Mouse (Mus musculus) subcutaneous adipose tissue, adult 2 months (tissue): Measurements from ENCODE around the gene Nprl2. TPM values are rescaled to one million over a fixed set of nuclear protein-coding genes. Genes with fewer than 3 reads are reported as not detected.

Source experiments
- polyA plus RNA-seq: library from polyadenylated mRNA; depleted of rRNA; stranded (reverse); fragments of >200 nt; gene quantifications from 2 replicates; pipeline ENCODE4 v1.2.3, GENCODE M21; 2012; ENCODE audit warnings: low replicate concordance; rRNA removed

The Nprl2 gene
- 35.5 and 36.1 TPM in 2 replicates for polyA plus RNA-seq

GRCm38 (mm10) chr9:107541474-107542351, at the start of gene Nprl2, which contains the start of gene Cyb561d2:
Gene Nprl2 (plus strand): TSS chr9:107542226.
Gene Cyb561d2 (minus strand): TSS chr9:107542193.

GRCm38 (mm10) chr9:107533791-107534407, 8.1 kb upstream of the Nprl2 start, which contains the start of gene Tmem115:
Gene Tmem115 (plus strand): TSS chr9:107533945.

GRCm38 (mm10) chr9:107547026-107547425, 5.0 kb downstream of the Nprl2 start, which contains the start of gene Zmynd10:
Gene Zmynd10 (plus strand): TSS chr9:107547298.

GRCm38 (mm10) chr9:107551117-107551889, 9.3 kb downstream of the Nprl2 start, which contains the start of gene Rassf1:
Gene Rassf1 (plus strand): TSS chr9:107551555.

GRCm38 (mm10) chr9:107563029-107563581, 21.1 kb downstream of the Nprl2 start, which contains the start of gene Tusc2:
Gene Tusc2 (plus strand): TSS chr9:107563255.

GRCm38 (mm10) chr9:107567702-107568319, 25.8 kb downstream of the Nprl2 start, which contains the start of gene Hyal2:
Gene Hyal2 (plus strand): TSS chr9:107567945.

GRCm38 (mm10) chr9:107576357-107577107, 34.5 kb downstream of the Nprl2 start, which contains the start of gene Hyal1:
Gene Hyal1 (plus strand): TSS chr9:107576927.

GRCm38 (mm10) chr9:107578587-107578986, 36.6 kb downstream of the Nprl2 start, which contains the start of gene Naa80:
Gene Naa80 (plus strand): TSS chr9:107578887.

GRCm38 (mm10) chr9:107580501-107581317, 38.7 kb downstream of the Nprl2 start, which contains the start of gene Hyal3:
Gene Hyal3 (plus strand): TSS chr9:107580818.

GRCm38 (mm10) chr9:107586974-107587832, 45.2 kb downstream of the Nprl2 start, which contains the start of gene Ifrd2:
Gene Ifrd2 (plus strand): TSS chr9:107587642.

Other genes with a start within 250 kb of the Nprl2 start
- gene Cish, start 246.2 kb upstream of the Nprl2 start, polyA plus RNA-seq: 5.9 and 33.7 TPM in 2 replicates
- 32.5 and 39.1 TPM in 2 replicates for gene Hemk1, start 203.9 kb upstream of the Nprl2 start, polyA plus RNA-seq
- gene 6430571L13Rik, start 201.6 kb upstream of the Nprl2 start, polyA plus RNA-seq: 0.98 and 1.7 TPM in 2 replicates
- 0.16 and 0.81 TPM in 2 replicates for gene Cacna2d2, start 142.6 kb upstream of the Nprl2 start, polyA plus RNA-seq
- 50.0 and 74.9 TPM in 2 replicates for gene Tmem115, start 8.3 kb upstream of the Nprl2 start, polyA plus RNA-seq
- 46.6 and 47.9 TPM in 2 replicates for gene Cyb561d2, start within 50 bp of the Nprl2 start, polyA plus RNA-seq
- gene Zmynd10, start 5.1 kb downstream of the Nprl2 start, polyA plus RNA-seq: 0.17 and 0.44 TPM in 2 replicates
- gene Rassf1, start 9.3 kb downstream of the Nprl2 start, polyA plus RNA-seq: 33.6 and 43.7 TPM in 2 replicates
- gene Tusc2, start 21.0 kb downstream of the Nprl2 start, polyA plus RNA-seq: 59.6 and 62.7 TPM in 2 replicates
- 74.8 and 90.6 TPM in 2 replicates for gene Hyal2, start 25.7 kb downstream of the Nprl2 start, polyA plus RNA-seq
- gene Hyal1, start 34.7 kb downstream of the Nprl2 start, polyA plus RNA-seq: 26.5 and 27.5 TPM in 2 replicates
- 71.0 and 72.9 TPM in 2 replicates for gene Naa80, start 36.7 kb downstream of the Nprl2 start, polyA plus RNA-seq
- 1.1 and 1.7 TPM in 2 replicates for gene Hyal3, start 38.6 kb downstream of the Nprl2 start, polyA plus RNA-seq
- 34.4 and 65.7 TPM in 2 replicates for gene Ifrd2, start 45.4 kb downstream of the Nprl2 start, polyA plus RNA-seq
- 17.4 and 34.5 TPM in 2 replicates for gene Sema3b, start 67.0 kb downstream of the Nprl2 start, polyA plus RNA-seq
- gene Gnai2, start 93.1 kb downstream of the Nprl2 start, polyA plus RNA-seq: 793 and 941 TPM in 2 replicates
- 4.3 and 13.0 TPM in 2 replicates for gene Slc38a3, start 127.3 kb downstream of the Nprl2 start, polyA plus RNA-seq
- gene Gnat1, start 137.5 kb downstream of the Nprl2 start, polyA plus RNA-seq: 0.08 TPM in 1 of 2 replicates, not detected in the other
- gene Sema3f, start 168.2 kb downstream of the Nprl2 start, polyA plus RNA-seq: 70.7 and 93.8 TPM in 2 replicates
- 75.4 and 106 TPM in 2 replicates for gene Rbm5, start 228.8 kb downstream of the Nprl2 start, polyA plus RNA-seq